Mouse (Mus musculus) CD4-positive, CD25-positive, alpha-beta regulatory T cell, adult 2 months (primary cell): Measurements from ENCODE around the gene Samt4.
"Not testable (repeated sequence)": the region's sequence is repeated elsewhere in the genome, so short reads cannot be mapped to it uniquely, and the experiment has no call there.

Source experiments
- DNase-seq: peaks from one replicate; pipeline ENCODE4 v3.0.0-alpha.2; 2012; ENCODE audit warnings: low read depth, low spot score

Gene Samt4

GRCm38 (mm10) chrX:154481702-154482101 lies at the start of gene Samt4:
Gene Samt4 (plus strand): TSS chrX:154482002.
- no peak for DNase-seq

GRCm38 (mm10) chrX:154443696-154444095 lies 38.1 kb upstream of the Samt4 start:
- DNase-seq, result not testable (repeated sequence)

GRCm38 (mm10) chrX:154468386-154468785 lies 13.4 kb upstream of the Samt4 start:
- not testable (repeated sequence) for DNase-seq
